Mouse (Mus musculus) forebrain, postnatal 0 days (tissue): Measurements from ENCODE around the gene Pdzd8. TPM values are rescaled to one million over a fixed set of nuclear protein-coding genes. Genes with fewer than 3 reads are reported as not detected.

Experiments
- ATAC-seq: fragments of 200-750 bp; cut with Nextera tagmentation; 2 replicates; pipeline ENCODE4 v1.8.0; 2017; ENCODE audit warnings: mild to moderate bottlenecking, moderate library complexity
- DNase-seq: peaks from one replicate; pipeline ENCODE4 v3.0.0-alpha.2; 2015
- H3K27ac ChIP-seq: fragments of 300-500 bp; sonication (generic); 2 replicates; pipeline ENCODE4 v1.5.1; 2014; ENCODE audit warnings: low read depth, mild to moderate bottlenecking, antibody characterized with exemption, low read length, moderate library complexity, mixed read lengths
- H3K27me3 ChIP-seq: fragments of 300-500 bp; sonication (generic); 2 replicates; pipeline ENCODE4 v1.6.1; 2014; ENCODE audit warnings: mild to moderate bottlenecking, low read length, mixed read lengths; ENCODE audit not compliant: insufficient read depth
- H3K36me3 ChIP-seq: fragments of 300-500 bp; sonication (generic); 2 replicates; pipeline ENCODE4 v1.6.1; 2014; ENCODE audit warnings: mild to moderate bottlenecking, moderate library complexity; ENCODE audit not compliant: insufficient read depth
- H3K4me1 ChIP-seq: fragments of 300-500 bp; sonication (generic); 2 replicates; pipeline ENCODE4 v1.6.1; 2014; ENCODE audit warnings: antibody characterized with exemption; ENCODE audit not compliant: insufficient read depth
- H3K4me2 ChIP-seq: fragments of 300-500 bp; sonication (generic); 2 replicates; pipeline ENCODE4 v1.6.1; 2014; ENCODE audit warnings: low read depth, mild to moderate bottlenecking, moderate library complexity
- H3K4me3 ChIP-seq: fragments of 300-500 bp; sonication (generic); 2 replicates; pipeline ENCODE4 v1.5.1; 2014; ENCODE audit warnings: low read depth, low read length, mixed read lengths
- H3K9ac ChIP-seq: fragments of 300-500 bp; sonication (generic); 2 replicates; pipeline ENCODE4 v1.6.1; 2014; ENCODE audit warnings: mild to moderate bottlenecking
- H3K9me3 ChIP-seq: fragments of 300-500 bp; sonication (generic); 2 replicates; pipeline ENCODE4 v1.6.1; 2016; ENCODE audit warnings: low read length
- CTCF ChIP-seq: sonication (generic); IDR thresholded peaks from 2 replicates; pipeline ENCODE4 v1.5.1; 2016; ENCODE audit warnings: antibody characterized with exemption, control low read depth, low read depth
- WGBS: fragments of 180-500 bp; shearing (Covaris S2); extraction: QIAGEN DNeasy Blood & Tissue Kit; methylation state at CpG from one replicate; pipeline ENCODE4 v1.1.7; 2014; 5-methylcytosine and 5-hydroxymethylcytosine counted together
- polyA plus RNA-seq: library from polyadenylated mRNA; unstranded; fragments of >200 nt; fragmentation: Nextera tagmentation; extraction: Ambion mirVana; gene quantifications from 2 replicates; pipeline ENCODE4 v1.2.1, GENCODE M21; 2015
- total RNA-seq: library from RNA; depleted of rRNA; stranded (reverse); fragments of >200 nt; gene quantifications from 2 replicates; pipeline ENCODE4 v1.2.3, GENCODE M21; 2014; rRNA removed

Pdzd8 gene
- total and polyA plus RNA-seq, 2 experiments from 2014 or later, result 8.7 to 47.6 TPM

DNA sequence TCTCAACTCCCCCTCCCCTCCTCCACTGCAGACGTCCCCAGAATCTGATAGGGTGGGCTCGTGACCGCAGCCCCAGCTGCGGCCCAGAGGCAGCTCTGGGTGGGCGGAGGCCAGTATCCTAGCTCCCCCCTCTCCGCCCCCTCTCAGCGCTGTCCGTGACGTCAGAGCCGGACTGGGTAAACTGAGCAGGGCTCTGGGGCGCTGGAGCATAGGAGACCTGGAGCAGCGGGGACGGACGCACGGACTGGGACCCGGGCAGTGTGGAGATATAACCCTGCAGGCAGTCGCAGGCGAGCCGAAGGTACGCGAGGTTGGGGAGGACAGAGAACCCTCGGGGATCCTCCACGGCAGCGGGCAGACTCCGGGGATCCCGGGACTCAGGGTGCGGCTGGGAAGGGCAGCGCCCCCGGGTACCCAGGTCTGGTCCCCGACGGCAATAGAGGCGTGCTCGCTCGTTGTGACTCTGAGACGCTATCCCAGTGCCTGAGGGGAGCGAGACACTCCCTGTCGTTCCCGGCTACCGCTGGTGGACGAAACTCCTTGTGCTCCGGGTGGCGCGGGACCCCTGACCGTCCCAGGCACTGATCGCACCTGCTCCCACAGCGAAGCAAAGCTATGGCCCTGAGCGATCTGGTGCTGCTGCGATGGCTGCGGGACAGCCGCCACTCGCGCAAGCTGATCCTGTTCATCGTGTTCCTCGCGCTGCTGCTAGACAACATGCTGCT, 84.7 kb downstream of the Pdzd8 start, which contains the start of gene Slc18a2:
Gene Slc18a2, plus strand, starts transcription at position 179 of the 725 bp plus-strand sequence.
- peak within 1 kb of the TSS; percentile 67 for H3K4me2 ChIP-seq
- ATAC-seq (peak; percentile 42), DNase-seq (peak; percentile 60)
- H3K4me1 ChIP-seq, result no peaks in the 10 kb centered on the region; the same call in 1 of the 2 replicates
- TF ChIP-seq CTCF, result no peak
- H3K27ac ChIP-seq, result no peak within 1 kb of the TSS
- no peaks in the 10 kb centered on the region for H3K36me3 ChIP-seq
- no peaks in the 10 kb centered on the region; the same call in 1 of the 2 replicates for H3K9me3 ChIP-seq
- peak within 1 kb of the TSS; percentile 48 for H3K9ac ChIP-seq
- peak within 1 kb of the TSS; percentile 41 for H3K4me3 ChIP-seq
- WGBS, result 2% methylated on average over 55 of the region's 55 CpGs
- no peaks in the 10 kb centered on the region; the same call in 1 of the 2 replicates for H3K27me3 ChIP-seq

GRCm38 (mm10) chr19:59259633-59260032, 85.9 kb downstream of the Pdzd8 start:
- H3K9ac ChIP-seq, result no peak overlapping the region
- WGBS, result 49% methylated on average over 5 of the region's 5 CpGs
- H3K9me3 ChIP-seq, result no peaks in the 10 kb centered on the region; the same call in 1 of the 2 replicates
- ATAC-seq, result no peak; the same call in 1 of the 2 replicates
- no peaks in the 10 kb centered on the region; the same call in 1 of the 2 replicates for H3K27me3 ChIP-seq
- DNase-seq, result no peak
- no peak for TF ChIP-seq CTCF
- no peak overlapping the region for H3K4me2 ChIP-seq
- H3K27ac ChIP-seq, result no peak overlapping the region
- H3K36me3 ChIP-seq, result no peaks in the 10 kb centered on the region
- H3K4me3 ChIP-seq, result no peak overlapping the region
- H3K4me1 ChIP-seq, result no peaks in the 10 kb centered on the region

GRCm38 (mm10) chr19:59252651-59253050, 92.9 kb downstream of the Pdzd8 start:
- Histone ChIP-seq H3K4me2 (no peak overlapping the region), H3K4me3 (no peak overlapping the region), H3K36me3 (no peaks in the 10 kb centered on the region), H3K9me3 (no peaks in the 10 kb centered on the region; the same call in 1 of the 2 replicates), H3K27me3 (no peaks in the 10 kb centered on the region), H3K27ac (no peak overlapping the region), H3K9ac (no peak overlapping the region), H3K4me1 (no peaks in the 10 kb centered on the region)
- no peak for TF ChIP-seq CTCF
- 77% methylated on average over 2 of the region's 2 CpGs for WGBS
- ATAC-seq (no peak), DNase-seq (no peak)

- no peak for TF ChIP-seq CTCF
- WGBS, result 80% methylated on average over 11 of the region's 11 CpGs
- Histone ChIP-seq H3K4me3 (no peak overlapping the region), H3K36me3 (no peaks in the 10 kb centered on the region), H3K27ac (no peak overlapping the region), H3K9me3 (no peaks in the 10 kb centered on the region), H3K4me2 (no peak overlapping the region), H3K27me3 (no peaks in the 10 kb centered on the region), H3K9ac (no peak overlapping the region), H3K4me1 (no peaks in the 10 kb centered on the region)
- DNase-seq, result no peak
- ATAC-seq, result no peak
Measured at GRCm38 (mm10) chr19:59248553-59249286, 96.9 kb downstream of the Pdzd8 start.

DNA sequence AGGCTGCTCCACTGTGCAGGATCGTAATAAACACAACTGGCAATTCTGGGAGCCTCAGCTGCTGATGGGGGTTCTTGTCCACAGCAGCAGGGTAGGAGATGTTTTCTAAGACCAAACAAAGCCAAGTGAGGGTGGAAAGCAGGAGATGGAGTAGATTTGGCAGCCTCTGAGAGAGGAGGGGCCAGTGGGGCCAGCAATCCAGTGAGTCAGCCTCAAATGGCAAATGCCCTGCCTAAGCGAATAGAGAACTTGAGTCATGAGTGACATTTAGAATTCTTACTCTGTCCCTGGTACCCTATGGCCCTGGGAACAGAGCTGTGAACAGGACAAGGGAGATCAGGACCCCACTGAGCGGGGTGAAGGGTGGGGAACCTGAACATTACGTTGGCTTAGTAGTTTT, 97.4 kb downstream of the Pdzd8 start:
- DNase-seq (no peak), ATAC-seq (no peak)
- H3K4me3 ChIP-seq, result no peak overlapping the region
- no peak overlapping the region for H3K4me2 ChIP-seq
- H3K4me1 ChIP-seq, result no peaks in the 10 kb centered on the region
- H3K27me3 ChIP-seq, result no peaks in the 10 kb centered on the region
- no peak overlapping the region for H3K27ac ChIP-seq
- 82% methylated on average over 4 of the region's 4 CpGs for WGBS
- H3K9ac ChIP-seq, result no peak overlapping the region
- H3K9me3 ChIP-seq, result no peaks in the 10 kb centered on the region
- no peaks in the 10 kb centered on the region for H3K36me3 ChIP-seq
- no peak for TF ChIP-seq CTCF

Other genes with a start within 250 kb of the Pdzd8 start
- 4.2 and 7.2 TPM in 2 replicates for gene Vax1, start 175.7 kb downstream of the Pdzd8 start, total RNA-seq
- gene Vax1, start 175.7 kb downstream of the Pdzd8 start, polyA plus RNA-seq, result 1.8 and 3.2 TPM in 2 replicates
- 0.08 TPM in 1 of 2 replicates, not detected in the other for gene Kcnk18, start 126.6 kb downstream of the Pdzd8 start, total RNA-seq
- gene Kcnk18, start 126.6 kb downstream of the Pdzd8 start, polyA plus RNA-seq, result 0.08 TPM in 1 of 2 replicates, not detected in the other
- gene Slc18a2, start 84.9 kb downstream of the Pdzd8 start, total RNA-seq, result 7.8 and 9.3 TPM in 2 replicates
- 7.7 and 15.0 TPM in 2 replicates for gene Slc18a2, start 84.9 kb downstream of the Pdzd8 start, polyA plus RNA-seq
- gene Rps12-ps3, start 23.5 kb downstream of the Pdzd8 start, total RNA-seq, result 79.8 and 91.9 TPM in 2 replicates
- 3.6 and 6.9 TPM in 2 replicates for gene Rps12-ps3, start 23.5 kb downstream of the Pdzd8 start, polyA plus RNA-seq
- gene Emx2, start 112.6 kb upstream of the Pdzd8 start, total RNA-seq, result 3.2 and 6.0 TPM in 2 replicates
- 4.7 and 11.2 TPM in 2 replicates for gene Emx2, start 112.6 kb upstream of the Pdzd8 start, polyA plus RNA-seq